Mouse (Mus musculus) E14TG2a.4 (cell line): Measurements from ENCODE around the gene Nans.

Experiments used
- CTCF ChIP-seq: conservative IDR thresholded peaks from 2 replicates; pipeline ENCODE4 v1.5.1; 2014; ENCODE audit warnings: low read length
- POU5F1 ChIP-seq: IDR thresholded peaks from 2 replicates; pipeline ENCODE4 v1.6.1; 2014; ENCODE audit warnings: low read length, borderline replicate concordance

DNA sequence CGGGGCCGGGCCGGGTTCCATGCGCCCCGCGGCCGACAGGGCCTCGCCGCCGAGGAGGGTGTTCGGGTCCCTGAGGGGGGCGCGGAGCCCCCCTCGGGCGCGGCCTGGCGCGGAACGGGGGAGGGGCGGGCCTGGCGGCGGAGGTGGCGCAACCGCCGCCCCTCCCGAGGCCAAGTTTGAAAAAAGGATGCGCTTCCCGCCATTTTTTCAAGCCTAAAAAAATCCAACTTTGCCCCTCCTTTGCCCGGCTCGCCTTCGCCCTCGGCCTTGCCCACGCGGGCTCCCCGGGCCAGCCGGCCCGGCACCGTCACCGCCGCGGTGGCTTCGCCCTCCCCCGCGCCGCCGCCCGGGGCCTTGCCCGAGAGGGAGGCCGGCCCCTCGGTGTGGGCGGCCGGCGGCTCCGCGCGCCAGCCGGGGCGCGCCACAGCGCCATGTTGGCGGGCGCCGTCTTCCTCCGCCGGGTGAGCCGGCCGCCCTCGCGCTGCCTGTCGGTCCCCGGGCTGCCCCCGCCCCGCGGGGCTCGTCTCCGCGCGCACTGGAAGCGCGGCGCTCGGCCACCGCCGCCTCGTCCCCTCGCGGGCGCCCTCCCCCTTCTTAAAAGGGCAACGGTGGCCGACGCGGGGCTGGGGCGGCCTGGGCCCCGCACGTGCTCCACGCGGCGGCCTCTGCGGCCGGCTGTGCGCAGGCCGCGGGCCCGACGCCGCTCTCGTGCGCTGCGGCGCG is 37.1 kb upstream of the Nans start:
- TF ChIP-seq CTCF (no peak), POU5F1 (no peak)
